In genomic region chrX:167315093-167315726, GRCm38 (mm10) we compare ENCODE assay signal across 18 mouse cellular contexts. TPM values are rescaled to one million over a fixed set of nuclear protein-coding genes. Genes with fewer than 3 reads are reported as not detected.
DNase-seq lines count a peak whose midpoint lies in the region; ATAC-seq and TF ChIP-seq lines count a peak whose summit lies in the region.
"Had no signal": no experiment of that assay in that cellular context is flagged by ENCODE, and none has a peak within 500 bp of the region (broad histone marks: within the 10 kb centered on the region; RNA-seq: fewer than 3 reads in every experiment).

No protein-coding gene starts in this region.

- no peaks in the 10 kb centered on the region for H3K4me1 ChIP-seq in hindbrain, embryonic 11.5 days (replicated peaks; ENCODE audit: control insufficient read depth, insufficient read depth, low read length)
- H3K4me1 ChIP-seq in hindbrain, embryonic 13.5 days (replicated peaks), result no peaks in the 10 kb centered on the region
- H3K4me1 ChIP-seq in spleen, adult 2 months (ENCODE audit: control insufficient read depth, insufficient read depth, insufficient read length), result no peaks in the 10 kb centered on the region; the same call in 1 of the 2 replicates
- H3K4me1 ChIP-seq in midbrain, postnatal 0 days (ENCODE audit: insufficient read depth, low read length), result no peaks in the 10 kb centered on the region
- no peaks in the 10 kb centered on the region for H3K4me1 ChIP-seq in intestine, embryonic 16.5 days (ENCODE audit: control insufficient read depth, insufficient read depth, low read length)
- H3K4me1 ChIP-seq: embryonic facial prominence, embryonic 12.5 days; forebrain, embryonic 15.5 days; heart, embryonic 12.5 days had no signal

- TF ChIP-seq CTCF in spleen, adult 2 months (IDR thresholded peaks at IDR 0.05; ENCODE audit: extremely low read depth, insufficient read depth, insufficient read length, insufficient replicate concordance), result no peak
- TF ChIP-seq CTCF in midbrain, postnatal 0 days (IDR thresholded peaks at IDR 0.05), result no peak

- no peaks in the 10 kb centered on the region; the same call in 1 of the 2 replicates for H3K27me3 ChIP-seq in hindbrain, embryonic 11.5 days (ENCODE audit: control insufficient read depth, insufficient read depth, low read length)
- peaks cover 31% of the 10 kb centered on the region for H3K27me3 ChIP-seq in hindbrain, embryonic 13.5 days
- no peaks in the 10 kb centered on the region for H3K27me3 ChIP-seq in spleen, adult 2 months (ENCODE audit: control insufficient read depth, insufficient read depth, low read length)
- H3K27me3 ChIP-seq in midbrain, postnatal 0 days (ENCODE audit: insufficient read depth, low read length), result no peaks in the 10 kb centered on the region
- no peaks in the 10 kb centered on the region for H3K27me3 ChIP-seq in intestine, embryonic 16.5 days (replicated peaks; ENCODE audit: control insufficient read depth, insufficient read depth, low read length)
- H3K27me3 ChIP-seq: heart, embryonic 12.5 days had no signal

- H3K9ac ChIP-seq in hindbrain, embryonic 11.5 days (ENCODE audit: low read depth, low read length), result no peak overlapping the region
- H3K9ac ChIP-seq in hindbrain, embryonic 13.5 days, result no peak overlapping the region
- no peak overlapping the region for H3K9ac ChIP-seq in midbrain, postnatal 0 days (replicated peaks; ENCODE audit: low read length, poor library complexity, severe bottlenecking)
- no peak overlapping the region for H3K9ac ChIP-seq in intestine, embryonic 16.5 days (ENCODE audit: low read depth, low read length)
- H3K9ac ChIP-seq: embryonic facial prominence, embryonic 12.5 days; forebrain, embryonic 15.5 days; heart, embryonic 12.5 days; hindbrain, embryonic 14.5 days had no signal

- ATAC-seq in hindbrain, embryonic 11.5 days (ENCODE audit: low FRiP score), result peak; percentile 65
- ATAC-seq in hindbrain, embryonic 13.5 days (ENCODE audit: low FRiP score), result no peak
- ATAC-seq in megakaryocyte, adult 5-6 weeks (ENCODE audit: poor library complexity, severe bottlenecking), result peak; percentile 10; the same call in 1 of the 2 replicates
- no peak for ATAC-seq in midbrain, postnatal 0 days (ENCODE audit: low FRiP score)
- ATAC-seq in intestine, embryonic 16.5 days, result no peak
- ATAC-seq: forebrain, embryonic 15.5 days had no signal

- 60% methylated on average over 4 of the region's 4 CpGs for WGBS in hindbrain, embryonic 11.5 days
- 48% methylated on average over 4 of the region's 4 CpGs for WGBS in hindbrain, embryonic 13.5 days
- 71% methylated on average over 4 of the region's 4 CpGs for WGBS in spleen, adult 2 months
- WGBS in midbrain, postnatal 0 days, result 77% methylated on average over 4 of the region's 4 CpGs
- 63% methylated on average over 4 of the region's 4 CpGs for WGBS in intestine, embryonic 16.5 days

- H3K36me3 ChIP-seq in hindbrain, embryonic 11.5 days (ENCODE audit: control insufficient read depth, insufficient read depth, low read length), result no peaks in the 10 kb centered on the region
- no peaks in the 10 kb centered on the region for H3K36me3 ChIP-seq in hindbrain, embryonic 13.5 days
- H3K36me3 ChIP-seq in spleen, adult 2 months (ENCODE audit: control insufficient read depth, insufficient read depth, low read length), result peaks cover 1% of the 10 kb centered on the region; the same call in 1 of the 2 replicates
- H3K36me3 ChIP-seq in midbrain, postnatal 0 days (ENCODE audit: insufficient read depth, low read length), result no peaks in the 10 kb centered on the region
- H3K36me3 ChIP-seq in intestine, embryonic 16.5 days (ENCODE audit: control insufficient read depth, insufficient read depth, low read length), result no peaks in the 10 kb centered on the region
- H3K36me3 ChIP-seq: embryonic facial prominence, embryonic 12.5 days; forebrain, embryonic 15.5 days; heart, embryonic 12.5 days had no signal

- H3K27ac ChIP-seq in hindbrain, embryonic 11.5 days (ENCODE audit: low read depth, low read length), result no peak overlapping the region
- no peak overlapping the region for H3K27ac ChIP-seq in hindbrain, embryonic 13.5 days
- peak overlapping the region; percentile 29; the same call in 1 of the 2 replicates for H3K27ac ChIP-seq in spleen, adult 2 months (ENCODE audit: insufficient read depth, low read length)
- H3K27ac ChIP-seq in midbrain, postnatal 0 days (ENCODE audit: low read depth, low read length), result no peak overlapping the region
- no peak overlapping the region for H3K27ac ChIP-seq in intestine, embryonic 16.5 days (ENCODE audit: low read length)
- H3K27ac ChIP-seq: embryonic facial prominence, embryonic 12.5 days; forebrain, embryonic 15.5 days; hindbrain, embryonic 14.5 days had no signal

- H3K4me2 ChIP-seq in hindbrain, embryonic 11.5 days (replicated peaks; ENCODE audit: low read depth, low read length), result no peak overlapping the region
- no peak overlapping the region for H3K4me2 ChIP-seq in hindbrain, embryonic 13.5 days
- no peak overlapping the region for H3K4me2 ChIP-seq in midbrain, postnatal 0 days (ENCODE audit: low read depth, low read length, poor library complexity, severe bottlenecking)
- H3K4me2 ChIP-seq in intestine, embryonic 16.5 days (ENCODE audit: low read depth, low read length), result no peak overlapping the region
- H3K4me2 ChIP-seq: embryonic facial prominence, embryonic 12.5 days; forebrain, embryonic 15.5 days; heart, embryonic 12.5 days; hindbrain, embryonic 14.5 days had no signal

- TF ChIP-seq POLR2A in spleen, adult 2 months (IDR thresholded peaks at IDR 0.05; ENCODE audit: low read depth, low read length), result no peak

- no peak overlapping the region for H3K4me3 ChIP-seq in hindbrain, embryonic 11.5 days (ENCODE audit: low read depth, low read length)
- no peak overlapping the region for H3K4me3 ChIP-seq in hindbrain, embryonic 13.5 days
- H3K4me3 ChIP-seq in spleen, adult 2 months (ENCODE audit: extremely low read depth, insufficient read depth, insufficient read length), result no peak overlapping the region
- no peak overlapping the region for H3K4me3 ChIP-seq in midbrain, postnatal 0 days (ENCODE audit: low read depth, low read length)
- no peak overlapping the region for H3K4me3 ChIP-seq in intestine, embryonic 16.5 days (ENCODE audit: low read length)
- H3K4me3 ChIP-seq: embryonic facial prominence, embryonic 12.5 days; forebrain, embryonic 15.5 days; heart, embryonic 12.5 days had no signal

- H3K9me3 ChIP-seq in hindbrain, embryonic 11.5 days (ENCODE audit: control insufficient read depth, low read length), result no peaks in the 10 kb centered on the region
- no peaks in the 10 kb centered on the region for H3K9me3 ChIP-seq in hindbrain, embryonic 13.5 days
- no peaks in the 10 kb centered on the region for H3K9me3 ChIP-seq in midbrain, postnatal 0 days (ENCODE audit: low read length)
- H3K9me3 ChIP-seq in intestine, embryonic 16.5 days (ENCODE audit: control insufficient read depth, low read length), result no peaks in the 10 kb centered on the region
- H3K9me3 ChIP-seq: embryonic facial prominence, embryonic 12.5 days; forebrain, embryonic 15.5 days; heart, embryonic 12.5 days had no signal

- DNase-seq in hindbrain, embryonic 11.5 days (ENCODE audit: low spot score), result peak; percentile 1
- no peak for DNase-seq in spleen, adult 2 months (ENCODE audit: low read depth in 1 of 2, low spot score in 2 of 2)
- DNase-seq in spleen, postnatal 10 days (ENCODE audit: low spot score in 2 of 2), result no peak
- no peak for DNase-seq in midbrain, postnatal 0 days (ENCODE audit: low spot score)
- DNase-seq: adrenal gland, adult 8-10 months; adrenal gland, postnatal 36 days; cerebellum, adult 11-12 months; cerebellum, adult 9-10 months; cerebellum, postnatal 25 days; gastrocnemius, postnatal 10 days had no signal

RNA-seq across cellular contexts. Expression of gene Tlr7, which starts 15.1 kb away (rescaled TPM):
- 0.50 and 1.1 TPM in 2 replicates for polyA plus RNA-seq in hindbrain, embryonic 11.5 days (2014; fragmentation: Nextera tagmentation; extraction: Ambion mirVana)
- polyA plus RNA-seq in hindbrain, embryonic 13.5 days (2015; fragmentation: Nextera tagmentation; extraction: Ambion mirVana), result 0.19 and 0.35 TPM in 2 replicates
- 1.8 and 2.6 TPM in 2 replicates for polyA plus RNA-seq in spleen, adult 2 months (2012; rRNA removed)
- 61.2 and 61.8 TPM in 2 replicates for total RNA-seq in megakaryocyte, adult 5-6 weeks (2015)
- total RNA-seq in megakaryocyte, adult 5-6 weeks (2017), result 28.7 and 41.5 TPM in 2 replicates
- total RNA-seq in midbrain, postnatal 0 days (2014; rRNA removed), result 1.3 TPM in 2 replicates
- 0.92 and 1.0 TPM in 2 replicates for polyA plus RNA-seq in midbrain, postnatal 0 days (2015; fragmentation: Nextera tagmentation; extraction: Ambion mirVana)
- 0.54 and 0.57 TPM in 2 replicates for polyA plus RNA-seq in intestine, embryonic 16.5 days (2015; fragmentation: Nextera tagmentation; extraction: Ambion mirVana)

RNA-seq across cellular contexts. Expression of gene Tlr8, which starts 51.1 kb away (rescaled TPM):
- polyA plus RNA-seq in hindbrain, embryonic 11.5 days (2014; fragmentation: Nextera tagmentation; extraction: Ambion mirVana), result not detected in 2 replicates
- polyA plus RNA-seq in hindbrain, embryonic 13.5 days (2015; fragmentation: Nextera tagmentation; extraction: Ambion mirVana), result 0.10 and 0.17 TPM in 2 replicates
- polyA plus RNA-seq in spleen, adult 2 months (2012; rRNA removed), result 1.0 and 1.1 TPM in 2 replicates
- 120 and 131 TPM in 2 replicates for total RNA-seq in megakaryocyte, adult 5-6 weeks (2015)
- total RNA-seq in megakaryocyte, adult 5-6 weeks (2017), result 102 and 107 TPM in 2 replicates
- total RNA-seq in midbrain, postnatal 0 days (2014; rRNA removed), result 0.11 TPM in 1 of 2 replicates, not detected in the other
- polyA plus RNA-seq in midbrain, postnatal 0 days (2015; fragmentation: Nextera tagmentation; extraction: Ambion mirVana), result 0.05 TPM in 1 of 2 replicates, not detected in the other
- 0.35 and 0.66 TPM in 2 replicates for polyA plus RNA-seq in intestine, embryonic 16.5 days (2015; fragmentation: Nextera tagmentation; extraction: Ambion mirVana)
- total RNA-seq: ES-E14 had no signal

Comparison
In these comparisons a context has a peak if more than half of its experiments do, and no peak if none do; other contexts are left out.
1. ATAC-seq: peak in hindbrain, embryonic 11.5 days (single experiment) and megakaryocyte, adult 5-6 weeks (single experiment); none in hindbrain, embryonic 13.5 days (single experiment), midbrain, postnatal 0 days (single experiment) and intestine, embryonic 16.5 days (single experiment).